Mouse (Mus musculus): Measurements from ENCODE around the gene Ldlr. TPM values are rescaled to one million over a fixed set of nuclear protein-coding genes. Genes with fewer than 3 reads are reported as not detected.
A peak's percentile ranks its signal among the peaks of the same experiment; 100 is the strongest.

Gene Ldlr
- polyA plus RNA-seq, 1 experiment from 2014 or later, result 31.1 TPM

- H3K27me3 ChIP-seq (replicated peaks), result no peaks in the 10 kb centered on the region
- no peak overlapping the region for H3K4me3 ChIP-seq
Observed at GRCm38 (mm10) chr9:21747238-21747774, 24.0 kb downstream of the Ldlr start.

GRCm38 (mm10) chr9:21748033-21748432, 24.8 kb downstream of the Ldlr start:
- Histone ChIP-seq H3K27me3 (replicated peaks) (no peaks in the 10 kb centered on the region), H3K27ac (peak overlapping the region; percentile 57), H3K4me3 (no peak overlapping the region), H3K9me3 (replicated peaks) (no peaks in the 10 kb centered on the region), H3K36me3 (peaks cover 74% of the 10 kb centered on the region), H3K4me2 (no peak overlapping the region), H3K9ac (no peak overlapping the region), H3K4me1 (peaks cover 13% of the 10 kb centered on the region)
- 63% methylated on average over 7 of the region's 7 CpGs for WGBS (ENCODE audit: insufficient replicate concordance)
- no peak for ATAC-seq

More at GRCm38 (mm10) chr9:21747238-21747774, 24.0 kb downstream of the Ldlr start:
- WGBS (ENCODE audit: insufficient replicate concordance), result 77% methylated on average over 3 of the region's 3 CpGs
- no peak for ATAC-seq
- Histone ChIP-seq H3K27ac (peak overlapping the region; percentile 57), H3K9me3 (replicated peaks) (no peaks in the 10 kb centered on the region), H3K4me2 (no peak overlapping the region), H3K4me1 (peaks cover 6% of the 10 kb centered on the region), H3K36me3 (peaks cover 81% of the 10 kb centered on the region), H3K9ac (no peak overlapping the region)

- Histone ChIP-seq H3K36me3 (peaks cover 72% of the 10 kb centered on the region), H3K9me3 (replicated peaks) (no peaks in the 10 kb centered on the region), H3K4me1 (peaks cover 14% of the 10 kb centered on the region), H3K4me2 (no peak overlapping the region), H3K27ac (peak overlapping the region; percentile 45), H3K4me3 (no peak overlapping the region), H3K9ac (no peak overlapping the region), H3K27me3 (replicated peaks) (no peaks in the 10 kb centered on the region)
- 81% methylated on average over 10 of the region's 10 CpGs for WGBS (ENCODE audit: insufficient replicate concordance)
- ATAC-seq, result no peak
Observed at GRCm38 (mm10) chr9:21748491-21748890, 25.2 kb downstream of the Ldlr start.

GRCm38 (mm10) chr9:21749382-21750118, 26.3 kb downstream of the Ldlr start:
- Histone ChIP-seq H3K9ac (no peak overlapping the region), H3K4me3 (no peak overlapping the region), H3K4me2 (no peak overlapping the region), H3K36me3 (peaks cover 66% of the 10 kb centered on the region), H3K27me3 (replicated peaks) (no peaks in the 10 kb centered on the region), H3K4me1 (peaks cover 14% of the 10 kb centered on the region), H3K27ac (0 out of 2 replicates have a peak overlapping the region, but pooled peaks have one; percentile 45), H3K9me3 (replicated peaks) (no peaks in the 10 kb centered on the region)
- ATAC-seq, result no peak
- WGBS (ENCODE audit: insufficient replicate concordance), result 76% methylated on average over 6 of the region's 6 CpGs

GRCm38 (mm10) chr9:21750370-21750769, 27.1 kb downstream of the Ldlr start:
- ATAC-seq, result no peak
- Histone ChIP-seq H3K36me3 (peaks cover 66% of the 10 kb centered on the region), H3K4me3 (no peak overlapping the region), H3K4me1 (peaks cover 14% of the 10 kb centered on the region), H3K27me3 (replicated peaks) (no peaks in the 10 kb centered on the region), H3K4me2 (no peak overlapping the region), H3K9me3 (replicated peaks) (no peaks in the 10 kb centered on the region), H3K27ac (no peak overlapping the region), H3K9ac (no peak overlapping the region)
- 68% methylated on average over 3 of the region's 3 CpGs for WGBS (ENCODE audit: insufficient replicate concordance)

- WGBS (ENCODE audit: insufficient replicate concordance), result 67% methylated on average over 6 of the region's 6 CpGs
- H3K27ac ChIP-seq, result no peak overlapping the region
Observed at GRCm38 (mm10) chr9:21751347-21751746, 28.1 kb downstream of the Ldlr start.

GRCm38 (mm10) chr9:21752252-21752792, 29.0 kb downstream of the Ldlr start:
- H3K9me3 ChIP-seq (replicated peaks), result no peaks in the 10 kb centered on the region
- no peak overlapping the region for H3K9ac ChIP-seq
- no peaks in the 10 kb centered on the region for H3K27me3 ChIP-seq (replicated peaks)
- H3K4me2 ChIP-seq, result no peak overlapping the region
- H3K36me3 ChIP-seq, result peaks cover 64% of the 10 kb centered on the region
- H3K4me3 ChIP-seq, result no peak overlapping the region
- 0 out of 2 replicates have a peak, but pooled peaks have one; percentile 44 for ATAC-seq
- peaks cover 16% of the 10 kb centered on the region for H3K4me1 ChIP-seq
- WGBS (ENCODE audit: insufficient replicate concordance), result 42% methylated on average over 10 of the region's 10 CpGs
- peak overlapping the region; percentile 61 for H3K27ac ChIP-seq

More at GRCm38 (mm10) chr9:21751347-21751746, 28.1 kb downstream of the Ldlr start:
- H3K4me2 ChIP-seq, result no peak overlapping the region
- H3K9ac ChIP-seq, result no peak overlapping the region
- no peak for ATAC-seq
- peaks cover 64% of the 10 kb centered on the region for H3K36me3 ChIP-seq
- H3K4me1 ChIP-seq, result peaks cover 14% of the 10 kb centered on the region
- no peak overlapping the region for H3K4me3 ChIP-seq
- no peaks in the 10 kb centered on the region for H3K27me3 ChIP-seq (replicated peaks)
- H3K9me3 ChIP-seq (replicated peaks), result no peaks in the 10 kb centered on the region

- WGBS (ENCODE audit: insufficient replicate concordance), result 86% methylated on average over 2 of the region's 2 CpGs
Observed at GRCm38 (mm10) chr9:21754003-21754402, 30.7 kb downstream of the Ldlr start.

GRCm38 (mm10) chr9:21754516-21755321, 31.4 kb downstream of the Ldlr start:
- H3K4me3 ChIP-seq, result no peak overlapping the region
- no peaks in the 10 kb centered on the region for H3K9me3 ChIP-seq (replicated peaks)
- H3K4me2 ChIP-seq, result no peak overlapping the region
- no peak for ATAC-seq
- 82% methylated on average over 13 of the region's 13 CpGs for WGBS (ENCODE audit: insufficient replicate concordance)
- H3K27me3 ChIP-seq (replicated peaks), result no peaks in the 10 kb centered on the region
- H3K9ac ChIP-seq, result no peak overlapping the region
- no peak overlapping the region for H3K27ac ChIP-seq
- peaks cover 53% of the 10 kb centered on the region for H3K36me3 ChIP-seq
- peaks cover 39% of the 10 kb centered on the region for H3K4me1 ChIP-seq

More at GRCm38 (mm10) chr9:21754003-21754402, 30.7 kb downstream of the Ldlr start:
- H3K36me3 ChIP-seq, result peaks cover 61% of the 10 kb centered on the region
- H3K27ac ChIP-seq, result no peak overlapping the region
- H3K4me3 ChIP-seq, result no peak overlapping the region
- no peak overlapping the region for H3K9ac ChIP-seq
- no peak for ATAC-seq
- no peaks in the 10 kb centered on the region for H3K9me3 ChIP-seq (replicated peaks)
- no peak overlapping the region for H3K4me2 ChIP-seq
- peaks cover 33% of the 10 kb centered on the region for H3K4me1 ChIP-seq
- H3K27me3 ChIP-seq (replicated peaks), result no peaks in the 10 kb centered on the region

GRCm38 (mm10) chr9:21758576-21759529, 35.6 kb downstream of the Ldlr start:
- Histone ChIP-seq H3K27me3 (replicated peaks) (no peaks in the 10 kb centered on the region), H3K36me3 (peaks cover 43% of the 10 kb centered on the region), H3K9me3 (replicated peaks) (no peaks in the 10 kb centered on the region), H3K4me2 (peak overlapping the region; percentile 80), H3K9ac (peak overlapping the region; percentile 93), H3K27ac (peak overlapping the region; percentile 81; the same call in 1 of the 2 replicates), H3K4me1 (peaks cover 44% of the 10 kb centered on the region), H3K4me3 (peak overlapping the region; percentile 90)
- no peak for ATAC-seq
- 53% methylated on average over 14 of the region's 14 CpGs for WGBS (ENCODE audit: insufficient replicate concordance)

GRCm38 (mm10) chr9:21759718-21760117, 36.4 kb downstream of the Ldlr start:
- Histone ChIP-seq H3K4me3 (peak overlapping the region; percentile 90), H3K36me3 (peaks cover 38% of the 10 kb centered on the region), H3K4me2 (peak overlapping the region; percentile 80), H3K9me3 (replicated peaks) (no peaks in the 10 kb centered on the region), H3K9ac (peak overlapping the region; percentile 93), H3K4me1 (peaks cover 48% of the 10 kb centered on the region), H3K27me3 (replicated peaks) (no peaks in the 10 kb centered on the region), H3K27ac (peak overlapping the region; percentile 81)
- under 1% methylated on average over 20 of the region's 20 CpGs for WGBS (ENCODE audit: insufficient replicate concordance)
- ATAC-seq, result no peak
